Mouse (Mus musculus): Measurements from ENCODE around the gene Gjb4. TPM values are rescaled to one million over a fixed set of nuclear protein-coding genes. Genes with fewer than 3 reads are reported as not detected.
A peak's percentile ranks its signal among the peaks of the same experiment; 100 is the strongest.

Gjb4 gene
- total and polyA plus RNA-seq, 2 experiments, result not detected

- Histone ChIP-seq H3K4me3 (ENCODE audit: insufficient read depth, low read depth, low read length) (no peak overlapping the region), H3K4me1 (ENCODE audit: control insufficient read depth, insufficient read depth, low read length) (no peaks in the 10 kb centered on the region), H3K27ac (replicated peaks; ENCODE audit: insufficient read depth, low read depth, low read length) (no peak overlapping the region), H3K79me2 (ENCODE audit: control insufficient read depth, insufficient read depth, low read length) (no peaks in the 10 kb centered on the region), H3K9ac (ENCODE audit: low read depth, low read length) (no peak overlapping the region), H3K27me3 (ENCODE audit: control insufficient read depth, insufficient read depth, low read length) (no peaks in the 10 kb centered on the region), H3K36me3 (ENCODE audit: control insufficient read depth, insufficient read depth, low read length) (no peaks in the 10 kb centered on the region)
- TF ChIP-seq CTCF (IDR thresholded peaks at IDR 0.05; ENCODE audit: low read depth, low read length) (no peak), POLR2A (IDR thresholded peaks at IDR 0.05; ENCODE audit: extremely low read depth, insufficient read depth, low read length) (no peak)
- 61% methylated on average over 4 of the region's 4 CpGs for WGBS
- peak; percentile 3 for DNase-seq (ENCODE audit: extremely low read depth, low read depth, low spot score)
Observed at GRCm38 (mm10) chr4:127317143-127317542, 36.7 kb downstream of the Gjb4 start.

GRCm38 (mm10) chr4:127315753-127316152, 38.1 kb downstream of the Gjb4 start:
- H3K36me3 ChIP-seq (ENCODE audit: control insufficient read depth, insufficient read depth, low read length), result no peaks in the 10 kb centered on the region
- no peak for DNase-seq (ENCODE audit: extremely low read depth, low read depth, low spot score)
- H3K4me1 ChIP-seq (ENCODE audit: control insufficient read depth, insufficient read depth, low read length), result no peaks in the 10 kb centered on the region
- no peaks in the 10 kb centered on the region for H3K27me3 ChIP-seq (ENCODE audit: control insufficient read depth, insufficient read depth, low read length)
- H3K4me3 ChIP-seq (ENCODE audit: insufficient read depth, low read depth, low read length), result no peak overlapping the region
- WGBS, result 88% methylated on average over 8 of the region's 8 CpGs
- no peaks in the 10 kb centered on the region for H3K79me2 ChIP-seq (ENCODE audit: control insufficient read depth, insufficient read depth, low read length)
- H3K9ac ChIP-seq (ENCODE audit: low read depth, low read length), result no peak overlapping the region
- TF ChIP-seq CTCF (IDR thresholded peaks at IDR 0.05; ENCODE audit: low read depth, low read length) (no peak), POLR2A (IDR thresholded peaks at IDR 0.05; ENCODE audit: extremely low read depth, insufficient read depth, low read length) (no peak)
- H3K27ac ChIP-seq (replicated peaks; ENCODE audit: insufficient read depth, low read depth, low read length), result no peak overlapping the region

GRCm38 (mm10) chr4:127314585-127314984, 39.3 kb downstream of the Gjb4 start:
- Histone ChIP-seq H3K9ac (ENCODE audit: low read depth, low read length) (0 out of 2 replicates have a peak overlapping the region, but pooled peaks have one; percentile 1), H3K79me2 (ENCODE audit: control insufficient read depth, insufficient read depth, low read length) (no peaks in the 10 kb centered on the region), H3K4me3 (ENCODE audit: insufficient read depth, low read depth, low read length) (no peak overlapping the region), H3K4me1 (ENCODE audit: control insufficient read depth, insufficient read depth, low read length) (no peaks in the 10 kb centered on the region), H3K27me3 (ENCODE audit: control insufficient read depth, insufficient read depth, low read length) (no peaks in the 10 kb centered on the region), H3K27ac (replicated peaks; ENCODE audit: insufficient read depth, low read depth, low read length) (peak overlapping the region; percentile 42; the same call in 1 of the 2 replicates), H3K36me3 (ENCODE audit: control insufficient read depth, insufficient read depth, low read length) (no peaks in the 10 kb centered on the region)
- WGBS, result 64% methylated on average over 9 of the region's 9 CpGs
- no peak for TF ChIP-seq POLR2A (IDR thresholded peaks at IDR 0.05; ENCODE audit: extremely low read depth, insufficient read depth, low read length)
- no peak for TF ChIP-seq CTCF (IDR thresholded peaks at IDR 0.05; ENCODE audit: low read depth, low read length)
- no peak for DNase-seq (ENCODE audit: extremely low read depth, low read depth, low spot score)

- H3K36me3 ChIP-seq (ENCODE audit: control insufficient read depth, insufficient read depth, low read length), result no peaks in the 10 kb centered on the region
- no peaks in the 10 kb centered on the region for H3K4me1 ChIP-seq (ENCODE audit: control insufficient read depth, insufficient read depth, low read length)
- WGBS, result 2% methylated on average over 25 of the region's 25 CpGs
- H3K79me2 ChIP-seq (ENCODE audit: control insufficient read depth, insufficient read depth, low read length), result no peaks in the 10 kb centered on the region
- H3K4me3 ChIP-seq (ENCODE audit: insufficient read depth, low read depth, low read length), result peak within 1 kb of the TSS; percentile 71
- H3K27me3 ChIP-seq (ENCODE audit: control insufficient read depth, insufficient read depth, low read length), result no peaks in the 10 kb centered on the region
- H3K27ac ChIP-seq (replicated peaks; ENCODE audit: insufficient read depth, low read depth, low read length), result peak within 1 kb of the TSS; percentile 45
- peak; percentile 34 for DNase-seq (ENCODE audit: extremely low read depth, low read depth, low spot score)
- peak; percentile 48 for TF ChIP-seq CTCF (IDR thresholded peaks at IDR 0.05; ENCODE audit: low read depth, low read length)
- peak; percentile 71 for TF ChIP-seq POLR2A (IDR thresholded peaks at IDR 0.05; ENCODE audit: extremely low read depth, insufficient read depth, low read length)
- peak within 1 kb of the TSS; percentile 77 for H3K9ac ChIP-seq (ENCODE audit: low read depth, low read length)
Observed at GRCm38 (mm10) chr4:127313861-127314260, 40.0 kb downstream of the Gjb4 start, which contains the start of gene Gja4. TSS of gene Gja4 (minus strand) at chr4:127314039.

GRCm38 (mm10) chr4:127312349-127312748, 41.5 kb downstream of the Gjb4 start:
- DNase-seq (ENCODE audit: extremely low read depth, low read depth, low spot score), result no peak
- H3K27me3 ChIP-seq (ENCODE audit: control insufficient read depth, insufficient read depth, low read length), result no peaks in the 10 kb centered on the region
- H3K79me2 ChIP-seq (ENCODE audit: control insufficient read depth, insufficient read depth, low read length), result no peaks in the 10 kb centered on the region
- H3K4me1 ChIP-seq (ENCODE audit: control insufficient read depth, insufficient read depth, low read length), result peaks cover 2% of the 10 kb centered on the region; the same call in 1 of the 2 replicates
- peak overlapping the region; percentile 71 for H3K4me3 ChIP-seq (ENCODE audit: insufficient read depth, low read depth, low read length)
- no peak for TF ChIP-seq CTCF (IDR thresholded peaks at IDR 0.05; ENCODE audit: low read depth, low read length)
- no peak for TF ChIP-seq POLR2A (IDR thresholded peaks at IDR 0.05; ENCODE audit: extremely low read depth, insufficient read depth, low read length)
- WGBS, result 59% methylated on average over 24 of the region's 24 CpGs
- peak overlapping the region; percentile 77 for H3K9ac ChIP-seq (ENCODE audit: low read depth, low read length)
- no peak overlapping the region for H3K27ac ChIP-seq (replicated peaks; ENCODE audit: insufficient read depth, low read depth, low read length)
- H3K36me3 ChIP-seq (ENCODE audit: control insufficient read depth, insufficient read depth, low read length), result no peaks in the 10 kb centered on the region

GRCm38 (mm10) chr4:127311561-127311960, 42.3 kb downstream of the Gjb4 start:
- Histone ChIP-seq H3K27ac (replicated peaks; ENCODE audit: insufficient read depth, low read depth, low read length) (no peak overlapping the region), H3K79me2 (ENCODE audit: control insufficient read depth, insufficient read depth, low read length) (no peaks in the 10 kb centered on the region), H3K9ac (ENCODE audit: low read depth, low read length) (peak overlapping the region; percentile 77), H3K27me3 (ENCODE audit: control insufficient read depth, insufficient read depth, low read length) (no peaks in the 10 kb centered on the region), H3K4me3 (ENCODE audit: insufficient read depth, low read depth, low read length) (peak overlapping the region; percentile 71), H3K4me1 (ENCODE audit: control insufficient read depth, insufficient read depth, low read length) (peaks cover 2% of the 10 kb centered on the region; the same call in 1 of the 2 replicates), H3K36me3 (ENCODE audit: control insufficient read depth, insufficient read depth, low read length) (no peaks in the 10 kb centered on the region)
- TF ChIP-seq CTCF (IDR thresholded peaks at IDR 0.05; ENCODE audit: low read depth, low read length), result no peak
- no peak for TF ChIP-seq POLR2A (IDR thresholded peaks at IDR 0.05; ENCODE audit: extremely low read depth, insufficient read depth, low read length)
- DNase-seq (ENCODE audit: extremely low read depth, low read depth, low spot score), result no peak
- WGBS, result 47% methylated on average over 9 of the region's 9 CpGs

All from liver, adult 2 months (tissue).